16 mouse cellular contexts compared by ENCODE assay signal in genomic region chr2:26580751-26581150, GRCm38 (mm10). TPM values are rescaled to one million over a fixed set of nuclear protein-coding genes. Genes with fewer than 3 reads are reported as not detected.
A peak's percentile ranks its signal among the peaks of the same experiment; 100 is the strongest.
DNase-seq lines count a peak whose midpoint lies in the region; ATAC-seq and TF ChIP-seq lines count a peak whose summit lies in the region.
"Had no signal": no experiment of that assay in that cellular context is flagged by ENCODE, and none has a peak within 500 bp of the region (broad histone marks: within the 10 kb centered on the region; RNA-seq: fewer than 3 reads in every experiment).

No protein-coding gene starts in this region.

- WGBS in forebrain, embryonic 10.5 days = 90% methylated on average over 5 of the region's 5 CpGs
- WGBS in forebrain, embryonic 11.5 days = 88% methylated on average over 5 of the region's 5 CpGs
- 46% methylated on average over 5 of the region's 5 CpGs for WGBS in lung, adult 2 months
- 71% methylated on average over 5 of the region's 5 CpGs for WGBS in heart, embryonic 16.5 days
- 63% methylated on average over 4 of the region's 5 CpGs for WGBS in liver, postnatal 0 days (ENCODE audit: insufficient replicate concordance)

- no peaks in the 10 kb centered on the region for H3K9me3 ChIP-seq in forebrain, embryonic 10.5 days
- no peaks in the 10 kb centered on the region for H3K9me3 ChIP-seq in forebrain, embryonic 11.5 days (ENCODE audit: control insufficient read depth, low read length)
- no peaks in the 10 kb centered on the region for H3K9me3 ChIP-seq in heart, embryonic 16.5 days (replicated peaks; ENCODE audit: control insufficient read depth, low read length)
- H3K9me3 ChIP-seq in liver, postnatal 0 days (ENCODE audit: low read length) = no peaks in the 10 kb centered on the region
- H3K9me3 ChIP-seq: G1E; hindbrain, embryonic 10.5 days; stomach, embryonic 15.5 days had no signal

- H3K4me1 ChIP-seq in forebrain, embryonic 10.5 days = peaks cover 42% of the 10 kb centered on the region
- no peaks in the 10 kb centered on the region for H3K4me1 ChIP-seq in forebrain, embryonic 11.5 days (replicated peaks; ENCODE audit: control insufficient read depth, insufficient read depth, low read length)
- H3K4me1 ChIP-seq in lung, adult 2 months (ENCODE audit: control insufficient read depth, insufficient read depth, low read length) = peaks cover 12% of the 10 kb centered on the region; the same call in 1 of the 2 replicates
- peaks cover 7% of the 10 kb centered on the region for H3K4me1 ChIP-seq in heart, embryonic 16.5 days (ENCODE audit: control insufficient read depth, insufficient read depth, low read length)
- H3K4me1 ChIP-seq in liver, postnatal 0 days (ENCODE audit: insufficient read depth) = peaks cover 12% of the 10 kb centered on the region

- no peak overlapping the region for H3K4me3 ChIP-seq in forebrain, embryonic 10.5 days
- no peak overlapping the region for H3K4me3 ChIP-seq in forebrain, embryonic 11.5 days (ENCODE audit: low read depth, low read length)
- no peak overlapping the region for H3K4me3 ChIP-seq in lung, adult 2 months (replicated peaks; ENCODE audit: extremely low read depth, low read depth, low read length)
- no peak overlapping the region for H3K4me3 ChIP-seq in heart, embryonic 16.5 days (ENCODE audit: low read length)
- no peak overlapping the region for H3K4me3 ChIP-seq in liver, postnatal 0 days (ENCODE audit: low read depth, low read length)
- H3K4me3 ChIP-seq: erythroblast, embryonic 14.5 days; hindbrain, embryonic 10.5 days; stomach, embryonic 15.5 days had no signal

- TF ChIP-seq EP300 in liver, postnatal 0 days (IDR thresholded peaks at IDR 0.05; ENCODE audit: low read depth) = no peak

- no peaks in the 10 kb centered on the region for H3K36me3 ChIP-seq in forebrain, embryonic 10.5 days (replicated peaks)
- H3K36me3 ChIP-seq in forebrain, embryonic 11.5 days (ENCODE audit: control insufficient read depth, insufficient read depth, low read length) = no peaks in the 10 kb centered on the region
- H3K36me3 ChIP-seq in heart, embryonic 16.5 days (ENCODE audit: control insufficient read depth, insufficient read depth) = no peaks in the 10 kb centered on the region
- no peaks in the 10 kb centered on the region for H3K36me3 ChIP-seq in liver, postnatal 0 days (replicated peaks; ENCODE audit: insufficient read depth, low read length)
- H3K36me3 ChIP-seq: hindbrain, embryonic 10.5 days; stomach, embryonic 15.5 days had no signal

- no peak overlapping the region for H3K9ac ChIP-seq in forebrain, embryonic 11.5 days (ENCODE audit: low read length)
- no peak overlapping the region for H3K9ac ChIP-seq in heart, embryonic 16.5 days (ENCODE audit: low read length)
- H3K9ac ChIP-seq in liver, postnatal 0 days (replicated peaks) = no peak overlapping the region; the same call in 1 of the 2 replicates
- H3K9ac ChIP-seq: stomach, embryonic 15.5 days had no signal

- peaks cover 8% of the 10 kb centered on the region; the same call in 1 of the 2 replicates for H3K27me3 ChIP-seq in forebrain, embryonic 10.5 days (ENCODE audit: poor library complexity, severe bottlenecking)
- no peaks in the 10 kb centered on the region for H3K27me3 ChIP-seq in forebrain, embryonic 11.5 days (ENCODE audit: control insufficient read depth, insufficient read depth, low read length)
- H3K27me3 ChIP-seq in heart, embryonic 16.5 days (ENCODE audit: control insufficient read depth, insufficient read depth, low read length) = no peaks in the 10 kb centered on the region
- H3K27me3 ChIP-seq in liver, postnatal 0 days (ENCODE audit: insufficient read depth, low read length) = 0 out of 2 replicates have a peak, but pooled peaks cover 2% of the 10 kb centered on the region
- H3K27me3 ChIP-seq: stomach, embryonic 15.5 days had no signal

- ATAC-seq in forebrain, embryonic 11.5 days (replicated peaks; ENCODE audit: low FRiP score) = no peak
- ATAC-seq in heart, embryonic 16.5 days (replicated peaks; ENCODE audit: extremely low read depth, insufficient read depth, low FRiP score) = no peak
- no peak for ATAC-seq in liver, postnatal 0 days
- ATAC-seq: activated CD4-positive, CD25-positive, alpha-beta regulatory T cell, adult 4 months had no signal

- no peak for TF ChIP-seq CTCF in lung, adult 2 months (IDR thresholded peaks at IDR 0.05; ENCODE audit: insufficient read depth, low read length)
- TF ChIP-seq CTCF in liver, postnatal 0 days (IDR thresholded peaks at IDR 0.05; ENCODE audit: low read depth) = no peak

- 0 out of 2 replicates have a peak overlapping the region, but pooled peaks have one; percentile 40 for H3K27ac ChIP-seq in forebrain, embryonic 10.5 days
- H3K27ac ChIP-seq in forebrain, embryonic 11.5 days (ENCODE audit: low read depth, low read length) = no peak overlapping the region
- peak overlapping the region; percentile 28; the same call in 1 of the 2 replicates for H3K27ac ChIP-seq in heart, embryonic 16.5 days (ENCODE audit: low read length)
- peak overlapping the region; percentile 63 for H3K27ac ChIP-seq in liver, postnatal 0 days (ENCODE audit: low read depth)
- H3K27ac ChIP-seq: hindbrain, embryonic 10.5 days; stomach, embryonic 15.5 days had no signal

- DNase-seq in forebrain, embryonic 10.5 days (ENCODE audit: extremely low spot score, low spot score) = no peak
- DNase-seq in forebrain, embryonic 11.5 days (ENCODE audit: low spot score) = no peak
- DNase-seq in lung, adult 2 months = no peak
- no peak for DNase-seq in lung, postnatal 14 days
- no peak for DNase-seq in liver, postnatal 0 days
- DNase-seq in Muller cell, postnatal 12 days (ENCODE audit: inconsistent ontology term) = no peak
- DNase-seq in embryo, embryonic 9.5 days (ENCODE audit: extremely low spot score) = no peak
- DNase-seq: cerebellum, postnatal 36 days had no signal

- peak; percentile 44; the same call in 1 of the 2 replicates for TF ChIP-seq POLR2A in lung, adult 2 months (IDR thresholded peaks at IDR 0.05; ENCODE audit: borderline replicate concordance, extremely low read depth, low read depth, low read length)

- H3K4me2 ChIP-seq in forebrain, embryonic 11.5 days (ENCODE audit: low read depth, low read length, severe bottlenecking) = no peak overlapping the region
- no peak overlapping the region for H3K4me2 ChIP-seq in heart, embryonic 16.5 days (ENCODE audit: low read depth, low read length)
- H3K4me2 ChIP-seq in liver, postnatal 0 days (ENCODE audit: low read depth, low read length) = no peak overlapping the region
- H3K4me2 ChIP-seq: stomach, embryonic 15.5 days had no signal

RNA-seq across cellular contexts. Expression of gene Egfl7, which starts 0.9 kb away (rescaled TPM):
- 89.9 and 96.4 TPM in 2 replicates for polyA plus RNA-seq in forebrain, embryonic 10.5 days (2016; fragmentation: Nextera tagmentation; extraction: Ambion mirVana)
- 58.4 and 63.7 TPM in 2 replicates for polyA plus RNA-seq in forebrain, embryonic 11.5 days (2014; fragmentation: Nextera tagmentation; extraction: Ambion mirVana)
- 1,942 and 2,032 TPM in 2 replicates for polyA plus RNA-seq in lung, adult 2 months (2012; rRNA removed)
- polyA plus RNA-seq in heart, embryonic 16.5 days (2015; fragmentation: Nextera tagmentation; extraction: Ambion mirVana) = 188 and 216 TPM in 2 replicates
- 49.6 and 53.0 TPM in 2 replicates for polyA plus RNA-seq in liver, postnatal 0 days (2015; fragmentation: Nextera tagmentation; extraction: Ambion mirVana)

RNA-seq across cellular contexts. Expression of gene Gm20532, which starts 5.7 kb away (rescaled TPM):
- not detected in 2 replicates for polyA plus RNA-seq in forebrain, embryonic 10.5 days (2016; fragmentation: Nextera tagmentation; extraction: Ambion mirVana)
- polyA plus RNA-seq in forebrain, embryonic 11.5 days (2014; fragmentation: Nextera tagmentation; extraction: Ambion mirVana) = not detected in 2 replicates
- not detected in 2 replicates for polyA plus RNA-seq in lung, adult 2 months (2012; rRNA removed)
- polyA plus RNA-seq in heart, embryonic 16.5 days (2015; fragmentation: Nextera tagmentation; extraction: Ambion mirVana) = not detected in 2 replicates
- polyA plus RNA-seq in liver, postnatal 0 days (2015; fragmentation: Nextera tagmentation; extraction: Ambion mirVana) = not detected in 2 replicates
- polyA plus RNA-seq: activated CD4-positive, CD25-positive, alpha-beta regulatory T cell, adult 4 months; erythroblast, embryonic 14.5 days; G1E; hindbrain, embryonic 10.5 days; large intestine, adult 2 months; stomach, embryonic 15.5 days; urinary bladder, adult 2 months had no signal

RNA-seq across cellular contexts. Expression of gene Agpat2, which starts 23.5 kb away (rescaled TPM):
- 10.1 and 10.2 TPM in 2 replicates for polyA plus RNA-seq in forebrain, embryonic 10.5 days (2016; fragmentation: Nextera tagmentation; extraction: Ambion mirVana)
- 6.0 and 8.9 TPM in 2 replicates for polyA plus RNA-seq in forebrain, embryonic 11.5 days (2014; fragmentation: Nextera tagmentation; extraction: Ambion mirVana)
- 106 and 134 TPM in 2 replicates for polyA plus RNA-seq in lung, adult 2 months (2012; rRNA removed)
- 25.9 and 28.5 TPM in 2 replicates for polyA plus RNA-seq in heart, embryonic 16.5 days (2015; fragmentation: Nextera tagmentation; extraction: Ambion mirVana)
- polyA plus RNA-seq in liver, postnatal 0 days (2015; fragmentation: Nextera tagmentation; extraction: Ambion mirVana) = 215 and 221 TPM in 2 replicates

RNA-seq across cellular contexts. Expression of gene Fam69b, which starts 47.5 kb away (rescaled TPM):
- polyA plus RNA-seq in forebrain, embryonic 10.5 days (2016; fragmentation: Nextera tagmentation; extraction: Ambion mirVana) = 44.1 and 49.4 TPM in 2 replicates
- polyA plus RNA-seq in forebrain, embryonic 11.5 days (2014; fragmentation: Nextera tagmentation; extraction: Ambion mirVana) = 49.8 and 63.8 TPM in 2 replicates
- 13.1 and 15.1 TPM in 2 replicates for polyA plus RNA-seq in lung, adult 2 months (2012; rRNA removed)
- polyA plus RNA-seq in heart, embryonic 16.5 days (2015; fragmentation: Nextera tagmentation; extraction: Ambion mirVana) = 12.5 and 15.8 TPM in 2 replicates
- polyA plus RNA-seq in liver, postnatal 0 days (2015; fragmentation: Nextera tagmentation; extraction: Ambion mirVana) = 0.48 and 0.56 TPM in 2 replicates
- polyA plus RNA-seq: erythroblast, embryonic 14.5 days; G1E had no signal
